Mouse (Mus musculus) activated CD4-positive, CD25-positive, alpha-beta regulatory T cell, adult 9 weeks (primary cell): ENCODE measurements around the gene Rnase13. TPM values are rescaled to one million over a fixed set of nuclear protein-coding genes. Genes with fewer than 3 reads are reported as not detected.

ENCODE experiments used
- polyA plus RNA-seq: library from polyadenylated mRNA; unstranded; fragments of 100-300 nt; shearing (Covaris generic); gene quantifications from one replicate; pipeline ENCODE4 v1.2.1, GENCODE M21; 2017

Gene Rnase13
- polyA plus RNA-seq, result not detected

GRCm38 (mm10) chr14:51922571-51922865 is at the start of gene Rnase13:
Gene Rnase13 (minus strand): TSS chr14:51922773.

DNA sequence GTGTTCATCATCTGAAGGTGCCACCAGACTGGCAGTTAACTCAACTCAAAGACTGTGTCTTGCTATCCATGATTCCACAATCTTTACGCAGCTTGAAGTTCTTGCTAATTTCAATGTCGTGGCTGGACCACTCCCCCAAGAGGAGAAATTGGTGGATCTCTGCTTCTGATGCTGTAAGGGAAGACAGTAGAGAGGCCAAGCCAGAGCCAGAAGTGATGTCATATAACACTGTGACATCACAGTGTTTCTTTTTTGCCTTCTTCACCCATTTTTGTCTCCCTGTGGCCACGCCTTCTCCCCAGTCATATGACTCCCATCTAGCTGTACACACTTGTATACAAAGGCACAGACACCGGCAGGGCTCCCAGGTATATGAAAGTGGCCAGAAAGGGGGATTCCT is 4.4 kb downstream of the Rnase13 start, which contains the start of gene Tppp2:
TSS of gene Tppp2 (plus strand) at position 301 of the 400 bp plus-strand sequence.

DNA sequence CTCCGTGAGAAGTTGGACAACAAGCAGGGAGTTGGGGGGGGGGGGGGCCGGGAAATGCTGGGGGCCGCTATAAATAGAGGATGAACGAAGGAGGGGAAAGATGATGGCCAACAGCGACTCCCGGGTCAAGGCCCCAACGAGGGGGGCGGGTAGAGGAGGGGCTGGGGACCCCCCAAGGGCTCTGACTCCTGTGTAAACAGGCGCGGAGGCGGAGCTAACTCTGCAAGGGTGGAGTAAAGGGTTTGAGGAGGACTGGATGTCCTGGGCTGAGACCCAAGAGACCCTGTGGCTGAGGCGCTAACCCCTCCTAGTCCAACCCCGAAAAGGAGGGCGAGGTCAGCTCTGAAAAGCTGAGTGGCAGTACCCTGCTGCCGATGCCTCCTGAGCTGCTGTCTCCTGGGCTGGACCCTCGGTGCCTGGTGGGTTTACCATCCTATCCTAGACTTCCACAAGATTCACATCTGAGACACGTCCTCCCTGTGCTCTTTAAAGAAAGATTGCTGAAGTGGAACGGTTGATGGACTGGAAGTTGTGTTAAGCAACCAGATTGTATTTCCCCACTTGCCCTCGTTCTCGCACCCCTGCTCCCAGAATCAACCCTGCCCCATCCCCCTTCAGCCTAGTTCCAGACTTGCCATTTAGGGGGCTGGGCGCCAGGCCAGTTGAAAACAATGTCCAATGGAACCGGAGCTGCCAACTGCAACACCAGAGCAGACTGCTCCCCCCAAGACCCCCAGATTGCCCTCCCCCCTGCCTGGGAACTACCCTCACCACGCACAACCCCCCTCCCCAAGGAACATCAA is 8.4 kb downstream of the Rnase13 start, which contains the start of gene Ndrg2:
TSS of gene Ndrg2 (minus strand) at position 199 of the 803 bp plus-strand sequence.

GRCm38 (mm10) chr14:51892191-51892939 is 30.2 kb downstream of the Rnase13 start, which contains the start of gene Slc39a2:
Gene Slc39a2 (plus strand): TSS chr14:51892889.

GRCm38 (mm10) chr14:51884598-51885331 is 37.8 kb downstream of the Rnase13 start, which contains the start of gene Mettl17:
Gene Mettl17 (plus strand): TSS chr14:51884842.

Other genes starting within 250 kb of the Rnase13 start
- gene Gm17079, start 227.3 kb downstream of the Rnase13 start, polyA plus RNA-seq, result not detected
- gene Gm5800, start 205.6 kb downstream of the Rnase13 start, polyA plus RNA-seq, result not detected
- gene Ang4, start 149.2 kb downstream of the Rnase13 start, polyA plus RNA-seq, result not detected
- gene AY358078, start 122.7 kb downstream of the Rnase13 start, polyA plus RNA-seq, result not detected
- not detected for gene Ear6, start 69.1 kb downstream of the Rnase13 start, polyA plus RNA-seq
- gene Mettl17, start 37.9 kb downstream of the Rnase13 start, polyA plus RNA-seq, result 102 TPM
- 0.59 TPM for gene Slc39a2, start 29.9 kb downstream of the Rnase13 start, polyA plus RNA-seq
- gene Ndrg2, start 8.6 kb downstream of the Rnase13 start, polyA plus RNA-seq, result 49.6 TPM
- gene Tppp2, start 4.3 kb downstream of the Rnase13 start, polyA plus RNA-seq, result not detected
- gene Arhgef40, start 61.9 kb upstream of the Rnase13 start, polyA plus RNA-seq, result 0.54 TPM
- gene Tmem253, start 92.9 kb upstream of the Rnase13 start, polyA plus RNA-seq, result 0.31 TPM
- gene Zfp219, start 98.0 kb upstream of the Rnase13 start, polyA plus RNA-seq, result 7.8 TPM
- gene Olfr221, start 119.7 kb upstream of the Rnase13 start, polyA plus RNA-seq, result not detected
- gene Hnrnpc, start 181.3 kb upstream of the Rnase13 start, polyA plus RNA-seq, result 631 TPM
- gene Rpgrip1, start 187.9 kb upstream of the Rnase13 start, polyA plus RNA-seq, result 6.1 TPM